Mouse (Mus musculus): ENCODE results near the gene Ranbp9.

Gene Ranbp9

GRCm38 (mm10) chr13:43497769-43498168, 16.7 kb upstream of the Ranbp9 start:
- intact Hi-C loops (cut with DNase I), result no loop called here

- intact Hi-C loops (cut with DNase I), result no loop called here
Measured at GRCm38 (mm10) chr13:43496660-43497059, 15.6 kb upstream of the Ranbp9 start.

GRCm38 (mm10) chr13:43495645-43496044, 14.6 kb upstream of the Ranbp9 start:
- intact Hi-C loops (cut with DNase I), result no loop called here

- intact Hi-C loops (cut with DNase I), result no loop called here
Measured at GRCm38 (mm10) chr13:43493725-43494124, 12.6 kb upstream of the Ranbp9 start.

DNA sequence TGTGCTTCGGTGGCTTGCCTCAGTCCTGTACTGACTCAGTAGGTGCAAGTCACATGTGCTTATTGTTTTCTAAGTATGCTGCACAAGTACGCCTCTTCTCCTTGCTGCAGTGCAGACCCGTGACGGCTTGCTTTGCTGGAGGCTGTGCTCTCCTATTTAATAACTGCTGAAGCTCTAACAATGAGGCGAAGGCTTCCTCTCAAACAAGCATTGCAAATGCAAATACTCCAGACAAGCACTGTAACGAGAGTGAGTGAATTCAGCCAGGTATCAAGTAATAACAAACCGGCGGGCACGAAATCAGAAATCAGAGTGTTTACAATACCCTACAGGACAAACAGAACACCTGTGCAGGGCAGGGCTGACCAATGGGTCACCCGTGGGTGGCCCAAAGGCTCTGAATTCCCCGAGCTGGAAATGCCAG, 12.0 kb upstream of the Ranbp9 start:
- intact Hi-C loops (cut with DNase I), result no loop called here

DNA sequence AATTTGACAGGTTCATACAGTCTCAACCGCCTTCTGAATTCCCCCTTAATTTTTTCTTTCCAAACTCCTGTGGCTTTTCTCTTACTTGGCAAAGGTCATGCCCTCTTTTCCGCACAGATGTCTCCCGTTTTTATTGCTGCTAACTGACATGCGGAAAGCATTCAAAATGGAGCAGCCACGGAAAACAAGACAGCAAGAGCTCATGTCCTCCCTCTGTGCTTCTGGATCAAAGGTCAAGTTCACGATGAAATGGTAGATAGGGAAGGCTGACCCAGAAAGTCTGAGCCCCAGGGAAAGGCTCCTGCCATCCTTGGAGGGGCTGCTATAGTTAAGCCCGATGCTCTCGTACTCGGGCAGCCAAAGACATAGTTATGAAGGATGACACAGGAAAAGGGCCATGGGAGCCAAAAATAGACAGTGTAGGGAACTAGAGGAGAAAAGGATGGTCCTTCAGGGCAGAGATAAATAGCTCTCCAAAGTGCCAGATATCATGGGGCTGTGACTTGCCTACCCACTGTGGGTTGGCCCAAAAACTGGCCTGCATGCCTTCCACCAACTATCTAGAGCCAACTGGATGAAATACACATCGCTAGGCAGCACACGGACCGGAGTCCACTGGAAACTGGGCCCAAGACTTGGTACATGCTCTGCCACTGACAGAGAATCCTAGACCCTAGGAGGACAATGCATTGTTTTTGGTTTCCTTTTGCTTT, 5.6 kb upstream of the Ranbp9 start:
- intact Hi-C loops (cut with DNase I), result no loop called here

DNA sequence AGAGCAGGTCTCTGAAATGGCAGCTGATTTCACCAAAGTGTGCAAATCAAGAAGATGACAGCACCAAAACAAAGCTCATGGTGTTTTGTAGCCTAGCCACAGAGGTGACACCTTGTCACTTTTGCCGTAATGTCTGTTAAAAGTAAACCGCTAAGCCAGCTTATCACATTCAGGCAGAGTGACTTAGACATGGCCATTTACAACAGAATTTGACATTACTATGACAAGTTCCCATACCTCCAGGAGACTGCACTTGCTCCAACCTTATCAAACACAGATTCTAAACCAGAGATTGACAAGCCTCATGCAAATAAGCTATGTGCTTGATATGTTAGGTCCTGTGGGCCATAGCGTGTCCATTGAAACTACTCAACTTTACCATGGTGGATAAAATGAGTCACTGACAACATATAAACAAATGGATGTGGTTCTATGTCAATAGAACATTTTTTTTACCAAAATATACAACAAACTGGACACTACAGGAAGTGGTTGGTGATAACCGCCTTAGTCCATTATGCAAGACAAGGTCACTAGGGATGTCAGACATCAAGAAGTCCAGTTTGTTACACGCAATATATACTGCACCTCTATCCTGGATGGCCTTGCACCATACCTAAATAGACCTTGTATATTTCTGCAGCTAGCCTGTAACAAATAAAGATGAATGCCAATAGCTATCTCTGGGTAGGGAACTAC, 4.3 kb upstream of the Ranbp9 start:
- intact Hi-C loops (cut with DNase I), result no loop called here

DNA sequence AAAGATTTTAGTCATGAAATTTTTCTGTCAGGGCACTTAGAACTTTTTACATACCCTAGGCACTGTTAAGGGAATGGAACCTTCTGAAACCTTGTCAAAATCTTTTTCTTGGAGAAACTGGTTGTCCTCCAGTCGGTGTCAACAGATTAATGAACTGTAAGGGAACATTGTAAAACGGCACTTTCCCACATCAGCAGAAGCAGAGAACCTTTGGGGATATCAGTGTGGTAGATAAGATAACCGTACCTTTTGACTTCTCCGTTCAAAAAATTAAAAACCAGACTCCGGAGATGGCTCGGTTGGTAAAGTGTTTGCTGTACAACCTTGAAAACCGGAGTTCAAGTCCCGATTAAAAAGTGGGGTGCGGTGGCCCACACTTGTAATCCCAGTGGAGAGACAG, 1.7 kb upstream of the Ranbp9 start:
- intact Hi-C loops (cut with DNase I), result no loop called here

DNA sequence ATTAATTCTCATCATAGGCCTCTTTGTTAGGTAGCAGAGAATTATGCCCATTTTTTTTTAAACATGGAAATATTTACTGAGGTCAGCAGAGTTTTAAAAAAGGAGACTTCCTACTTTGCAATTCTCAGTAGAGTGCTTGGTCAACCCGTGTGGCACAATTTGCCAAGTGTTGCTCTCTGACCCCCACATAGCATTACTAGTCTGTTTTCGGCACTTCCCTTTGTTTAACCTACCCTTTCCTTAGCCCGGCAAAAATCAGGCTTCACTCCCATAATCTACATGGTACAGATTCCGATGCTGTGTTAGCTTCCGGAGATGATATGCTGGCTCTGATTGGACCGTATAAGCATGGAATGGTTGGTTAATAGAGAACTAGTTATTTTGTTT, 770 bp upstream of the Ranbp9 start:
- intact Hi-C loops (cut with DNase I), result no loop called here

DNA sequence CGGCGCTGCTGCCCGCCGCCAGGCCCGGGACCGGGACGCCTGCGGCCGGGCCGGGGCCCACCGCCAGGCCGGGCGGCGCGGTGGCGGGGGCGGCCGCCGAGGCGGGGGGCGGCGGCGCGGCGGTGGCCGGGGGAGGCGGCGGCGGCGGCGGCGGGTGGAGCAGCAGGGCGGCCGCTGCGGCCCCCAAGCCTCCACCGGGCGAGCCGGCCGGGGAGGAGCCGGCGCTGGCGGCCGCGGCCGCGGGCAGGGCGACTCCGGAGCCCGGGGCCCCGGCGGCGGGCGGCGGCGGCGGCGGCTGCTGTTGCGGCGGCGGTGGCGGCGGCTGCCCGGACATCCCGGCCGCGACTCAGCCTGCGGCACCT, 506 bp downstream of the Ranbp9 start:
- intact Hi-C loops (cut with DNase I), result no loop called here

DNA sequence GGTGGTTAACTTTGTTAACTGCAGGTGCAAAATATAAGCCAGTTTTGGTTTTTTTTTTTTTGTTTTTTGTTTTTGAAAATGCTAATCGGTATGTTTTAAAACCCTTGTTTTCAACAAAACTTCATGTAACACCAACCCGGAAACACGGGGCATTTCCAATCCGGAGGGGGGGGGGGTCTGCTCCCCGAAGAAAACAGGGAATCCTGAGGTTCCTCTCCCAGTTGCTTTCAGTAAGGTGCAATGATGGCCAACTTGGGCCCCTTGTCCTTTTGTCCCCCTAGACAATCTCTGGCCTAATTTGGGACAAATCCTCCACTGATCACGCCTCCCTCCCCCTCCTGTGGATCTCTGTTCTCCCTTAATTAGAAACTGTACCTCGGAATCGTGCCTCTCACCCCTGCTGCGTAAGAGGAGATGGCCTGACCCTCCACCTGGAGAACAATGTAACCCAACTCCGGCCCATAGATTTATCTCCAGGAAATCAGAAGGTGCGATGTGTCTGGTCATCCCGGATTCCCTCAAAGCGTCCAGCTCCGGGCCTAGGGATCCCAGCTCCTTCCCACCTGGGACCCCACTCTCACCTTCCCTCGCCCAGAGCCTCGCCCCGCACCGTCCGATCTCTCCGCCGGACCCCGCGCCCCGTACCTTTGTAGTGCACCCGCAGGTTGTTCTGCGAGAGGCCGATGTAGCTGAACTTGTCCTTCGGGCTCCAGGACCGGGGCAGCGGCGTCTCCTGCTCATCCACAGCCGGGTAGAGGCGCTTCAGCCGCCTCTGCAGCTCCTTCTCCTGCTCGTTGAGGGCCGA, 1.1 kb downstream of the Ranbp9 start:
- intact Hi-C loops (cut with DNase I), result loop anchor here (10.0 kb wide), 1 partner anchor 305 kb away; the partner anchor contains the start of gene Tbc1d7

DNA sequence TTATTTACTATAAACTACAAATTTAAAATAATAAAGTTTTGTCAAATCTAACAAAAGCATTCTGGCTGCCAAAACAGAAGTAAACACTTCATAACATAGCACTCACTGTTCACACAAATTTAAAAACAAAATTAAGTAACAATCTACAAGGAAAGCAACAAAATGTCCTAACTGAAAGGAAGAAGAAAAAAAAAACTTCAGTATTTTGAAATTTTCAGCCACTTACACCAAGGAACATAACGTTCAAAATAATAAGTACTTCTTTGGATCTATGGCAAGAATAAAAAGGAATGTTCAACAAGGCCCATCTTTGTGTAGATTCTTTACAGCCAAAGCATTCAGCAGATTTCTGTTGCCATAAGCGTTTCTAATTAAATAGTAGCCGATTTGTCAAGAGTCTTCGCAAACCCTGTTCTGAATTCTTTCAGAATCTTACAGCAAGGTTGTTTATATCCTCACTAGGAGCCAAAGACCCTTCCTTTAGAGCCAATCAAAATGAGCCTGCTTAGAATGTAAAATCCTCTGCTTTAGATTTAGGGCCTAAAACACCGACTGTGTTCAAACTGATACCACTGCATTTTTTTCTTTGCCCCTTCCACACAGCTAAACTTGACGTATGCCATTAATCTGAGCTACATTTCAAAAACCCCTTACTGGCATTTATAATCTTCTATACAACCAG, 1.9 kb downstream of the Ranbp9 start:
- intact Hi-C loops (cut with DNase I), result loop anchor here (10.0 kb wide), 1 partner anchor 304 kb away; the partner anchor contains the start of gene Tbc1d7

DNA sequence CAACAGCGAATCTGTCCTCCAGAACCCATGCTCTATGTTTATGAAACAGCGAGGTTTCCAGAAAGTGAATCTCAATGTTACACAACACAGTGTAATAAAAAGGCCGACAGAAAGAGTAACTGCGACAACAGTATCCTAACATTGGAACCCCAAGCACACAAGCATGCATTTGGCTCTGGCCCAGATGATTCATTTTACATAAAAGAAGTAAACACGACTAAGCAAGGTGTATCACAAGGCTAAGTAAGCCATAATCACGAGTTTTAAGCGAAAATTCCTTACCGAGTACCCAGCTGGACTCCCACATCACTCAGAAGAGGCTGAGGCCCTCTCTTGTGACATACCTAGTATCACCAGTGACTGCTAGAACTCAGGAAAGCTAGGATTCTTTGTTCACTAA, 2.5 kb downstream of the Ranbp9 start:
- intact Hi-C loops (cut with DNase I), result loop anchor here (10.0 kb wide), 1 partner anchor 304 kb away; the partner anchor contains the start of gene Tbc1d7

DNA sequence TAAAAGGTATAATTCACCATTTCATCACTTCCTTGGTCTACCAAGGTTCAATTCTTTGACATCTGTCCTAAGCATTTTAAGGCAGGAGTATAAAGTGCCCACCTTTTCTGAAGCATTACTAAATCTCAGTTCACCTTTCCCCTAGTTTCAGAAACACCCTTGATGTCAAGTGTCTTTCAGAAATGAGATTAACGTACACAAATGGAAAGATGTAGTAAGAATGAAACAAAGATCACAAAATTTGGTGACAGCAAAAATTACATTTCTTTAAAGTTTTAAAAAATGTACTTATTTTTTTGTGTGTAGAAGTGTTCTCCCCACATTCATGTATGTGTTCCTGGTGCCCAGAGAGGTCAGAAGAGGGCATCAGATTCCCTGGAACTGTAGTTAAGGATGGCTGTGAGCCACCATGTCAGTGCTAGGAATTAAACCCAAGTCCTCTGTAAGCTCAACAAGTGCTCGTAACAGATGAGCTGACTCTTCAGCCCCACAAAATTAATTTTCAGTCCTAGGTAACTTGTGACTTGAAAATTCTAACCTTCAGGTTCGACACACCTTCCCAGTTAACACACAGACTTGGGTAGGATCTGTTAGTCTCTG, 3.9 kb downstream of the Ranbp9 start:
- intact Hi-C loops (cut with DNase I), result loop anchor here (10.0 kb wide), 1 partner anchor 302 kb away; the partner anchor contains the start of gene Tbc1d7

GRCm38 (mm10) chr13:43476226-43476625, 4.9 kb downstream of the Ranbp9 start:
- intact Hi-C loops (cut with DNase I), result loop anchor here (10.0 kb wide), 1 partner anchor 301 kb away; the partner anchor contains the start of gene Tbc1d7

DNA sequence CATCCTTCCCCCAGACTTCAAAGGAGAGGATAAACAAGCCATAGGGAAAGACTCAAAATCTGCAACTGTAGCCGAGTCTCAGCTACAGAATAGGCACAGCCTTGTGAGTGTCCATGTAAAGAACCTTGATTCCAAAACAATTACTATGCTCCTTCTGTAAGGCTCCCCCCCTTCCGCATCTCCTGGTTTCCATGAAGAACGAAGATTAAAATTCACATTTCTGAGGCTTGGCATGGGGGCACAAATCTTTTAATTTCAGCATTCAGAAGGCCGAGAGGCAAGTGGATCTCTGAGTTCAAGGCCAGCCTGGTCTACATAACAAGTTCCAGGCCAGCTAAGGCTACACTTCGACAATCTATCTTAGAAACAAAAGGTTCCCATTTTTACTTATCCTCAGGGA, 6.4 kb downstream of the Ranbp9 start:
- intact Hi-C loops (cut with DNase I), result loop anchor here (5.0 to 10.0 kb wide), 3 partner anchors 57 to 300 kb away; partner anchors contain the start of gene Tbc1d7

- intact Hi-C loops (cut with DNase I), result loop anchor here (5.0 to 10.0 kb wide), 3 partner anchors 55 to 297 kb away; partner anchors contain the start of gene Tbc1d7
Measured at GRCm38 (mm10) chr13:43471861-43472260, 9.2 kb downstream of the Ranbp9 start.

GRCm38 (mm10) chr13:43469607-43470006, 11.5 kb downstream of the Ranbp9 start:
- intact Hi-C loops (cut with DNase I), result loop anchor here (5.0 to 10.0 kb wide), 3 partner anchors 52 to 295 kb away; partner anchors contain the start of gene Tbc1d7

DNA sequence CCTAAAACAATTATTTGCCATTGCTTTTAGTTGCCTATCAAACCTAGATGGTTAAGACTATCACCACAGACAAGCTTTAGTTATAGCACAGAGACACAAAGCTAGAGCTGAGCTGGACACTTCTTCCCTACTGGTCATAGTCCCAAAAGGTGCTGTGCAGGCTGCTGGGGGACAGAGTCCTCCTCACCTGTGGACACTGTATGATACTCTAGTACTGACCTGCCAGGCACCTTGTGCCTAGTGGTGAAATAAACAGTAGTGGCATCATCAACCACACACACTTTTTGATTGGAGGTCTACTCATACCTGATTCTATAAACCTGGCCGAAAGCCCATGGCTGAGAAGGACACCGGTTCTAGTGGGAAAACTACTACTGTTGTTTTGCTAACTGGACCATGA, 16.5 kb downstream of the Ranbp9 start:
- intact Hi-C loops (cut with DNase I), result no loop called here

- intact Hi-C loops (cut with DNase I), result no loop called here
Measured at GRCm38 (mm10) chr13:43457161-43457560, 23.9 kb downstream of the Ranbp9 start.

DNA sequence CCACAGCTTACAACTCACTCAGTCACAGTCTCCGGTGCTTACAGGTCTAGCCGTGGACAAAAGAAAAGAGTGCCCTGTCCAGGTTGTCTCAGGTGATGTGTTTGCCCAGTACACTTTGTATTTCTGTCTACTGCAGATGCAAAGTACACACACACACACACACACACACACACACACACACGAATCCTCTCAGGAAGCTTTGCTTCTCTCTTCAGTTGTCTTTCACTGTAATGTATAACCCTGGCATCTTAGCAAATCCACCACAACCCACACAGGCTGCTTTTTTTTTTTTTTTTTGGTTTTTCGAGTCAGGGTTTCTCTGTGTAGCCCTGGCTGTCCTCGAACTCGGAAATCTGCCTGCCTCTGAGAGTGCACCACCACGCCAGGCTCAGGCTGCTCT, 26.7 kb downstream of the Ranbp9 start:
- intact Hi-C loops (cut with DNase I), result no loop called here
